Mouse (Mus musculus) lung, postnatal 36 days (tissue): ENCODE measurements around the gene Mlx.
A peak's percentile ranks its signal among the peaks of the same experiment; 100 is the strongest.

Source experiments
- DNase-seq: peaks from one replicate; pipeline ENCODE4 v3.0.0; 2022; ENCODE audit warnings: mixed read lengths

Gene Mlx

GRCm38 (mm10) chr11:101086756-101087681 is at the start of gene Mlx:
Gene Mlx, plus strand, starts transcription at chr11:101087277.
- DNase-seq: peak; percentile 96

DNA sequence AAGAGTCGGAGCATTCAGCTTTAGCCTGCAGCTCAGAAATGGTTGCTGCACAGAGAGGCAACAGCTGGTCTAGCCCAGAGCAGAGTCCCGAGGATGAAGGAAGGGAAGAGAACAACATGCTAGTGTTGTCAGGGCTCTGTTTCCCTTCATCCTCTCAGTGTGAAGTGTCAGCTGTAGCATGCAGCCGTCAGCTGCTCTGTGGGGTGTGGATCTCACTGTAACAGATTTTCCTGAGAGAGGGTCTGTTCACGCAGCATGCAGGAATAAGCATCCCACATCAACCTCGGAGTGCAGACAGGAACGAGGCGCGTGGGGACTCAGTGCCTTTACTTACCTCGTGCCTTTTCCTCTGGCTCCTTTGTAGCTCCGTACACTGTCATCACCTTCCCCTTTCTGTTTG is 49.3 kb upstream of the Mlx start:
- no peak for DNase-seq

GRCm38 (mm10) chr11:101045826-101046225 is 41.3 kb upstream of the Mlx start:
- DNase-seq: no peak

DNA sequence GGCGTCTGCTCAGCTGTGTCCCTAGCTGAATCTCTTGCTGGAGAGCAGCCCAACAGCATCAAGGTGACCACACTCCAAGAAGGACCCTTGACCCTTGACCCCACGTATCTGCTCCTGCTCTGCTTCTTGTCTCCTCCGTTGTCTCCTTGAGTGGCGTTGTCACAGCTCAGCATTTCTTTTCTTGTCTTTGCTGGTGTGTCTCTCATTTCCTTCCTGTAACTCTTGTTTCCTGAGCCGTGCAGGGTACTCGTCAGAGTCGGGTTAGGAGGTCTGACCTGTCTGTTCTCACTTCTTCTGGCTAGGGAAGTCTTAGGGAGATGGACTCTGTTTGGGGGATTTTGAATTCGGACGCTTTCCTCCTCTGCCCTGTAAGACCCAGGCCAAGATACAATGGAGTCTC is 40.6 kb upstream of the Mlx start:
- DNase-seq: no peak

GRCm38 (mm10) chr11:101047502-101047901 is 39.6 kb upstream of the Mlx start:
- DNase-seq: no peak

- no peak for DNase-seq
These were observed 36.7 kb upstream of the Mlx start for GRCm38 (mm10) chr11:101050359-101050758.

DNA sequence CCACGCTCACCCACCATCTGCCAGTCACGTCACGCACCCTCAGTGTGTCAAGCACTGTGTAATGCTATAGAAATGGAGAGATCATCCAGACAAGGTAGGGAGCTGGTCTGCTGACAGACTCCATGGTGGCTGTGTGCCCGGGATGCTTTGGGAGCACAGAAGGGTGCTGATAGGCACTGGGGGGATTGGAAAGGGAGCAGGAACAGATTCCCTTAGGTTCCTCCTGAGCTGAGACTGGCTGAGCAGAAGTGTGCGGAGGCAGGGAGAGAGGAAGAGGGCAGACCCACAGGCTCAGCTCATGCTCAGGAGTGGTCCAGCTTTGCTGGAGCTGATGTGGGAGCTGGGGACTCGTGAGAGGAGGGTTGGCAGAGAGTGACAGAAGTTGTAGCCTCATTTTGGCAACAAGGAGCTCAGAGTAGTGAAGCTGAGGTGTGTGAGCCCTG is 36.0 kb upstream of the Mlx start:
- no peak for DNase-seq

- no peak for DNase-seq
These were observed 35.5 kb upstream of the Mlx start for GRCm38 (mm10) chr11:101051617-101052016.

GRCm38 (mm10) chr11:101052751-101053473 is 34.2 kb upstream of the Mlx start:
- peak; percentile 60 for DNase-seq

- DNase-seq: peak; percentile 38
These were observed 33.1 kb upstream of the Mlx start for GRCm38 (mm10) chr11:101053974-101054373.

- DNase-seq: peak; percentile 49
These were observed 31.7 kb upstream of the Mlx start for GRCm38 (mm10) chr11:101055418-101055817.

GRCm38 (mm10) chr11:101056885-101057284 is 30.2 kb upstream of the Mlx start:
- peak; percentile 83 for DNase-seq

GRCm38 (mm10) chr11:101057860-101058259 is 29.2 kb upstream of the Mlx start:
- DNase-seq: peak; percentile 94

GRCm38 (mm10) chr11:101058726-101059125 is 28.4 kb upstream of the Mlx start:
- peak; percentile 38 for DNase-seq

- DNase-seq: no peak
These were observed 27.6 kb upstream of the Mlx start for GRCm38 (mm10) chr11:101059473-101059872.

DNA sequence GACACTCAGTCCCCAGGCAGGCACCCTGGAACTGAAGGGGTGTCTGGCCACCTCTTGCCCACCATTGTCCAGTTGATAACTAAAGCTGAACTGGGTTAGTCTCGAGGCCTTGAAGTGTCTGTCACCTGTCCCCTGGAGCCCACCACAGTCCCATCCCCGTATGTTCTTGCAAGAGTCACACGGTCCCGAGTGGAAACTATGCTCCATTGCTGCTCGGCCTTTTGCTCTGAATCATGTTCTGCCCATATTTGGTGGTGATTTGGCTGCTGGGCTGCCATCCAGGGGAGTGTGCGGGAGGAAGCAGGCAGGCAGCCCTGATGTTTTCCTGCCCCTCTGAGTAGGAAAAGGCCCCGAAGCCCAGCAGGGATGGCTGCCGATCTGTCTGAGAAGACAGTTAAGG is 27.0 kb upstream of the Mlx start:
- DNase-seq: peak; percentile 84

DNA sequence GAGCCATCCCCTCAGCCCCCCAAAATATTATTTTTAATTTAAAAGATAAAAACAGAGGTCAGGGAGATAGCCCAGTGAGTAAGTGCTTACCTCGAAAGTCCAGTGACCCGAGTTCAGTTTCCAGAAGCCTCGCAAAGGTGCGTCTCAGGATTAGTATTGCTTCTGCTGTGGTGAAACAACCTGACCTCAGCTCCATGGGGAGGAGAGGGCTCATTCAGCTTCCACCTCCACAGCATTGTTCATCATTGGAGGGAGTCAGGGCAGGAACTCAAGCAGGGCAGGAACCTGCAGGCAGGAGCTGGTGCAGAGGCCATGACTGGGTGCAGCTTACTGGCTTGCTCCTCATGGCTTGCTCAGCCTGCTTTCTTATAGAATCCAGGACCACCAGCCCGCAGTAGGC is 26.0 kb upstream of the Mlx start:
- DNase-seq: no peak

- DNase-seq: peak; percentile 79
These were observed 24.8 kb upstream of the Mlx start for GRCm38 (mm10) chr11:101062165-101062884.

DNA sequence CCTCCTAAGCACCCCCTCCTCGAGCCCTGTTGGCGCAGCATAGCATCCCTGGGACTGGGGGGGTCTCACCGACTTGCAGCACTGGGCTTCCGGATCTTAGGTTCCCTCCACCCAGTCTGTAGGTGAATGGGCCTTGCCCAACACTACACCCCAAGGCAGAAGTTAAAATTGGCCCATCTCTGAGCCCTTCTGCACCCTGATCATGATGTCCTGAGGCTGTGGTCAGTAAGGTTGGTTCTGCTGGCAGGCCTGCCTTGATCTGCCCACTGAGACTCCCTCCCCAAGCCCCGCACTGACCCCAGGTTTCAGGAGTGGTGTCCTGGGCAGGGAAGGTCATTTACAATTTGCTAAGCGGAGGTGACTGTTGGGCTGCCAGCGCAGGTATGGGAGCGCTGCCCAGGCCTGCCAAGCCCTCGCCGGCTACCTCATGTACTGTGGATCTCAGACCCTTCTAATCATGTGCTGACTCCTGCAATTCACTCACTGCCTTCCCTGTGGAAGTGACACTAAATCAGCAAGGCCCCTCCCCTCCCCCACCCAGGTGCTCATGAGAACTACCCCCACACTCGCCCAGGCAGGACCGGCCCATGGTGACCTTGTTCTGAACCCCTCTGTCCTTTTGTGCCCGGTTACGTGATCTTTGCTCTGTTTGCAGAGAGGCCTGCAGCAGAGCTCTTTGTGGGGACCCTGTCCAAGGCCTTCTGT is 24.0 kb upstream of the Mlx start:
- DNase-seq: no peak

- DNase-seq: peak; percentile 89
These were observed 23.3 kb upstream of the Mlx start for GRCm38 (mm10) chr11:101063676-101064327.

- DNase-seq: no peak
These were observed 22.6 kb upstream of the Mlx start for GRCm38 (mm10) chr11:101064462-101064861.

- DNase-seq: no peak
These were observed 22.1 kb upstream of the Mlx start for GRCm38 (mm10) chr11:101065002-101065401.
